Mouse (Mus musculus): ENCODE data around the gene Mnx1.

- TF ChIP-seq GATA1 (IDR thresholded peaks at IDR 0.05; ENCODE audit: borderline replicate concordance, low read length) (no peak), FLI1 (IDR thresholded peaks at IDR 0.05; ENCODE audit: low read length) (no peak)
Measured at GRCm38 (mm10) chr5:29456895-29457656, 21.2 kb downstream of the Mnx1 start.
